Mouse (Mus musculus): ENCODE data around the gene Npcd.

GRCm38 (mm10) chr15:79794173-79794572 is 39.9 kb downstream of the Npcd start:
- TF ChIP-seq CTCF (IDR thresholded peaks at IDR 0.05; ENCODE audit: extremely low read depth, insufficient read depth, low read length) (no peak), POLR2A (IDR thresholded peaks at IDR 0.05; ENCODE audit: extremely low read depth, insufficient read depth, low read length) (no peak)

Data from cortical plate, adult 2 months (tissue).